Mouse (Mus musculus): ENCODE results near the gene Gk5. TPM values are rescaled to one million over a fixed set of nuclear protein-coding genes. Genes with fewer than 3 reads are reported as not detected.

Gk5 gene
- total and polyA plus RNA-seq, 3 experiments, result 2.0 to 2.4 (median 2.2) TPM

GRCm38 (mm10) chr9:96170600-96170999, 51.4 kb downstream of the Gk5 start:
- Histone ChIP-seq H3K9ac (ENCODE audit: insufficient read depth, low read depth) (no peak overlapping the region), H3K4me1 (ENCODE audit: control insufficient read depth in 1 of 2, insufficient read depth in 2 of 2) (peaks cover 0 to 6% of the 10 kb centered on the region in 2 experiments; a peak in 1 of 4 replicates), H3K4me3 (replicated peaks in 1 of 3; ENCODE audit: low read depth in 2 of 3, low read length in 2 of 3, poor library complexity in 1 of 3) (no peak overlapping the region), H3K4me2 (ENCODE audit: insufficient read depth, low read depth, poor library complexity, severe bottlenecking) (no peak overlapping the region), H3K79me2 (replicated peaks; ENCODE audit: control insufficient read depth, extremely low read depth, insufficient read depth, poor library complexity, severe bottlenecking) (no peaks in the 10 kb centered on the region), H3K27me3 (replicated peaks) (no peaks in the 10 kb centered on the region), H3K27ac (ENCODE audit: insufficient read depth, low read depth) (no peak overlapping the region), H3K36me3 (replicated peaks in 1 of 2; ENCODE audit: control insufficient read depth in 1 of 2, insufficient read depth in 1 of 2, low read length in 1 of 2) (no peaks in the 10 kb centered on the region), H3K9me3 (replicated peaks; ENCODE audit: low read length) (no peaks in the 10 kb centered on the region)
- in situ Hi-C loops (cut with MboI; ENCODE audit: low pct_ligation_motif_present, low pct_unique_long_range_greater_than_20kb, low sequenced_read_pairs) (no loop called here), dilution Hi-C loops (cut with MboI; ENCODE audit: extremely low pct_ligation_motif_present, extremely low pct_unique_long_range_greater_than_20kb, low sequenced_read_pairs) (no loop called here)
- DNase-seq (ENCODE audit: extremely low read depth), result peak; percentile 41
- TF ChIP-seq ZMIZ1 (IDR thresholded peaks at IDR 0.05; ENCODE audit: low read depth, low read length) (no peak), MAZ (IDR thresholded peaks at IDR 0.05; ENCODE audit: low read depth, low read length) (no peak), RCOR1 (conservative IDR thresholded peaks at IDR 0.05; ENCODE audit: low read depth, low read length) (no peak), MAFK (IDR thresholded peaks at IDR 0.05; ENCODE audit: insufficient replicate concordance, low read length) (no peak), EP300 (IDR thresholded peaks at IDR 0.05; ENCODE audit: low read length) (no peak), CHD1 (IDR thresholded peaks at IDR 0.05; ENCODE audit: low read depth, low read length) (no peak), CHD2 (IDR thresholded peaks at IDR 0.05; ENCODE audit: low read length) (no peak), SIN3A (IDR thresholded peaks at IDR 0.05; ENCODE audit: low read length) (no peak), JUND (conservative IDR thresholded peaks at IDR 0.05; ENCODE audit: low read depth, low read length) (no peak), ZNF384 (IDR thresholded peaks at IDR 0.05; ENCODE audit: low read depth, low read length) (no peak), MAX (IDR thresholded peaks at IDR 0.05; ENCODE audit: low read length) (no peak), BHLHE40 (IDR thresholded peaks at IDR 0.05; ENCODE audit: low read depth, low read length) (no peak), TBP (conservative IDR thresholded peaks at IDR 0.05; ENCODE audit: low read depth, low read length) (no peak), KAT2A (IDR thresholded peaks at IDR 0.05; ENCODE audit: insufficient replicate concordance, low read length) (no peak), HCFC1 (IDR thresholded peaks at IDR 0.05; ENCODE audit: low read depth, low read length) (no peak), ZC3H11A (IDR thresholded peaks at IDR 0.05; ENCODE audit: low read depth, low read length) (no peak), GABPA (IDR thresholded peaks at IDR 0.05; ENCODE audit: insufficient replicate concordance, low read depth, low read length) (no peak), ETS1 (conservative IDR thresholded peaks at IDR 0.05; ENCODE audit: low read depth, low read length) (no peak)

GRCm38 (mm10) chr9:96184909-96185308, 65.7 kb downstream of the Gk5 start:
- in situ Hi-C loops (cut with MboI; ENCODE audit: low pct_ligation_motif_present, low pct_unique_long_range_greater_than_20kb, low sequenced_read_pairs) (no loop called here), dilution Hi-C loops (cut with MboI; ENCODE audit: extremely low pct_ligation_motif_present, extremely low pct_unique_long_range_greater_than_20kb, low sequenced_read_pairs) (no loop called here)
- no peaks in the 10 kb centered on the region for H3K27me3 ChIP-seq (replicated peaks)
- no peaks in the 10 kb centered on the region for H3K79me2 ChIP-seq (replicated peaks; ENCODE audit: control insufficient read depth, extremely low read depth, insufficient read depth, poor library complexity, severe bottlenecking)
- no peak overlapping the region for H3K9ac ChIP-seq (ENCODE audit: insufficient read depth, low read depth)
- no peak for DNase-seq (ENCODE audit: extremely low read depth)
- H3K4me3 ChIP-seq (replicated peaks in 1 of 3; ENCODE audit: low read depth in 2 of 3, low read length in 2 of 3, poor library complexity in 1 of 3), result no peak overlapping the region
- H3K4me1 ChIP-seq (ENCODE audit: control insufficient read depth in 1 of 2, insufficient read depth in 2 of 2), result no peaks in the 10 kb centered on the region
- no peaks in the 10 kb centered on the region for H3K9me3 ChIP-seq (replicated peaks; ENCODE audit: low read length)
- no peak overlapping the region for H3K4me2 ChIP-seq (ENCODE audit: insufficient read depth, low read depth, poor library complexity, severe bottlenecking)
- no peaks in the 10 kb centered on the region for H3K36me3 ChIP-seq (replicated peaks in 1 of 2; ENCODE audit: control insufficient read depth in 1 of 2, insufficient read depth in 1 of 2, low read length in 1 of 2)
- H3K27ac ChIP-seq (ENCODE audit: insufficient read depth, low read depth), result no peak overlapping the region
- no peak for TF ChIP-seq ZC3H11A (IDR thresholded peaks at IDR 0.05; ENCODE audit: low read depth, low read length)
- no peak for TF ChIP-seq ELF1 (IDR thresholded peaks at IDR 0.05; ENCODE audit: low read depth, low read length)
- no peak for TF ChIP-seq IRF4 (IDR thresholded peaks at IDR 0.05; ENCODE audit: low read depth, low read length)
- no peak for TF ChIP-seq CHD2 (IDR thresholded peaks at IDR 0.05; ENCODE audit: low read length)
- TF ChIP-seq MAZ (IDR thresholded peaks at IDR 0.05; ENCODE audit: low read depth, low read length), result no peak
- TF ChIP-seq MAFK (IDR thresholded peaks at IDR 0.05; ENCODE audit: insufficient replicate concordance, low read length), result no peak

Data from CH12.LX (cell line).